Mouse (Mus musculus) hindbrain, postnatal 0 days (tissue): ENCODE measurements around the gene Pqlc2. TPM values are rescaled to one million over a fixed set of nuclear protein-coding genes. Genes with fewer than 3 reads are reported as not detected.

Experiments
- ATAC-seq: fragments of 200-750 bp; cut with Nextera tagmentation; 2 replicates; pipeline ENCODE4 v1.8.0; 2017; ENCODE audit warnings: mild to moderate bottlenecking, moderate TSS enrichment, moderate library complexity
- DNase-seq: peaks from one replicate; pipeline ENCODE4 v3.0.0-alpha.2; 2015; ENCODE audit warnings: low spot score
- H3K27ac ChIP-seq: fragments of 300-500 bp; sonication (generic); 2 replicates; pipeline ENCODE4 v1.5.1; 2014; ENCODE audit warnings: mild to moderate bottlenecking
- H3K27me3 ChIP-seq: fragments of 300-500 bp; sonication (generic); 2 replicates; pipeline ENCODE4 v1.6.1; 2014; ENCODE audit warnings: low read length, mixed read lengths; ENCODE audit not compliant: insufficient read depth
- H3K36me3 ChIP-seq: fragments of 300-500 bp; sonication (generic); 2 replicates; pipeline ENCODE4 v1.6.1; 2014; ENCODE audit warnings: low read length, mixed read lengths; ENCODE audit not compliant: insufficient read depth
- H3K4me1 ChIP-seq: fragments of 300-500 bp; sonication (generic); 2 replicates; pipeline ENCODE4 v1.6.1; 2014; ENCODE audit warnings: antibody characterized with exemption, low read length, mixed read lengths; ENCODE audit not compliant: insufficient read depth
- H3K4me2 ChIP-seq: fragments of 300-500 bp; sonication (generic); 2 replicates; pipeline ENCODE4 v1.6.1; 2014; ENCODE audit warnings: low read depth, mild to moderate bottlenecking, low read length, moderate library complexity, mixed read lengths
- H3K4me3 ChIP-seq: fragments of 300-500 bp; sonication (generic); 2 replicates; pipeline ENCODE4 v1.5.1; 2014; ENCODE audit warnings: low read length
- H3K9ac ChIP-seq: fragments of 300-500 bp; sonication (generic); replicated peaks from 2 replicates; pipeline ENCODE4 v1.6.1; 2014; ENCODE audit warnings: mild to moderate bottlenecking, low read length, moderate library complexity, mixed read lengths
- H3K9me3 ChIP-seq: fragments of 300-500 bp; sonication (generic); 2 replicates; pipeline ENCODE4 v1.6.1; 2016; ENCODE audit warnings: low read length, mixed read lengths
- CTCF ChIP-seq: IDR thresholded peaks from 2 replicates; pipeline ENCODE4 v1.5.1; 2016; ENCODE audit warnings: antibody characterized with exemption, control low read depth, low read depth
- WGBS: fragments of 180-500 bp; shearing (Covaris S2); extraction: QIAGEN DNeasy Blood & Tissue Kit; methylation state at CpG from one replicate; pipeline ENCODE4 v1.1.7; 2014; 5-methylcytosine and 5-hydroxymethylcytosine counted together
- polyA plus RNA-seq: library from polyadenylated mRNA; unstranded; fragments of >200 nt; fragmentation: Nextera tagmentation; extraction: Ambion mirVana; gene quantifications from 2 replicates; pipeline ENCODE4 v1.2.1, GENCODE M21; 2015
- total RNA-seq: library from RNA; depleted of rRNA; stranded (reverse); fragments of >200 nt; gene quantifications from 2 replicates; pipeline ENCODE4 v1.2.3, GENCODE M21; 2014; rRNA removed

Pqlc2 gene
- 23.1 and 23.5 TPM in 2 replicates for total RNA-seq
- polyA plus RNA-seq = 13.3 and 13.7 TPM in 2 replicates

DNA sequence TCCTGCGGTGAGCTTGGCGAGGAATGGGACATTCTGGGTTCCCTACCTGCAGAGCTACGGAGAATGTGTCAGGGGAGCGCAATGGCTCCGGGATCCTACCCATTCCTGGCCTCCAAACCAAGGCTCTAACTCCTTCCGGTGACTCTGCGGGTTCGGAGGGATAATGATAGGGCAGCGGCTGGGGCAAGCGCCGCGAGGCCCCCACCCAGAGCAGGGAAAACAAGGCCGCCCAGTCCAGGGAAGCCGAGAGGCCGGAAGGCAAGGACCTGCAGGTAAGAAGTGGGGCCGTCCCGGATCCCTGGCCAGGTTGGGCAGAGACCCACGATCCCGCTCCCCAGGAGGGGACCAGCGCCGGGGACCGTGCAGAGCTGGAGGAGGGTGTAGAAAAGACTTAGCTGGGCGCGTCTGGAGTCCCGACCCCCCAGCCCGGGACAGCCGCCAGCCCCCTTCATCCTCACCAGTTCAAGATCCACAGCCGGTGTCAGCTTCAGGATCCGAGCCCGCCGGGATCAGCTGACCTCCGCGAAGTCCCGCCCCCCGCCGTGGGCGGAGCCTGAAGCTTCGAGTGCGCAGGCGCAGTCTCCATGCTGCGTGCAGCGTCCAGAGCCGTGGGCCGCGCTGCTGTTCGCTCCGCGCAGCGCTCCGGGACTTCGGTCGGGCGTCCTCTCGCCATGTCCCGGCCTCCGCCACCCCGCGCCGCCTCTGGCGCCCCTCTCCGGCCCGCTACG lies at the start of gene Pqlc2, which contains the start of gene Akr7a5:
Gene Pqlc2, minus strand, starts transcription at position 538 of the 728 bp plus-strand sequence.
Gene Akr7a5, plus strand, starts transcription at position 574 of the 728 bp plus-strand sequence.
- H3K27me3 ChIP-seq = no peaks in the 10 kb centered on the region
- H3K36me3 ChIP-seq = peaks cover 12% of the 10 kb centered on the region
- H3K4me2 ChIP-seq = peak within 1 kb of the TSS; percentile 97
- peak within 1 kb of the TSS; percentile 88 for H3K4me3 ChIP-seq
- H3K9ac ChIP-seq = peak within 1 kb of the TSS; percentile 80
- peaks cover 15% of the 10 kb centered on the region for H3K4me1 ChIP-seq
- DNase-seq (peak; percentile 98), ATAC-seq (peak; percentile 91)
- WGBS = under 1% methylated on average over 63 of the region's 63 CpGs
- no peak for TF ChIP-seq CTCF
- H3K27ac ChIP-seq = peak within 1 kb of the TSS; percentile 80
- no peaks in the 10 kb centered on the region for H3K9me3 ChIP-seq

DNA sequence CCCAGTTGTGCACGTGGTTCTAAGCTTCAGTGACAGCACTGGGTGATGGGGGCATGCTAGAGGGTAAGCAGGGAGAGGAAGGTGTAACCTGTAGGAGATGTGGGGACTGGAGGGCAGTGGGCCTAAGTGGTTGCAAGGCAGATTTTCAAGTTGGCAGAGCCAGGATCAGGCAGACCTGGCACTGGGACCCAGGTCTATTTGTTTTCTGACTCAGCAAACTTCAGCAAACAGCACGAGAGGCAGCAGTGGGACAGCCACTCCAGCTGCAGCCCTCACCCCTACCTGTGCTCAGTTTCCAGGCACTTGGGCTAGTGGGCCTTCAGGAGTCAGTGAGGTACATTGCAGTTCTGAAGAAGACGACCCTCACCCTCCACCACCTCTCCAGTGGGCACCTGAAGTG lies 46.7 kb upstream of the Pqlc2 start:
- Histone ChIP-seq H3K36me3 (peaks cover 48% of the 10 kb centered on the region), H3K9ac (no peak overlapping the region), H3K4me3 (no peak overlapping the region), H3K27me3 (no peaks in the 10 kb centered on the region), H3K4me2 (no peak overlapping the region), H3K27ac (no peak overlapping the region), H3K4me1 (0 out of 2 replicates have a peak, but pooled peaks cover 3% of the 10 kb centered on the region), H3K9me3 (no peaks in the 10 kb centered on the region)
- WGBS = 92% methylated on average over 3 of the region's 3 CpGs
- no peak for ATAC-seq
- DNase-seq = no peak
- TF ChIP-seq CTCF = 0 out of 2 replicates have a peak, but pooled peaks have one; percentile 0

DNA sequence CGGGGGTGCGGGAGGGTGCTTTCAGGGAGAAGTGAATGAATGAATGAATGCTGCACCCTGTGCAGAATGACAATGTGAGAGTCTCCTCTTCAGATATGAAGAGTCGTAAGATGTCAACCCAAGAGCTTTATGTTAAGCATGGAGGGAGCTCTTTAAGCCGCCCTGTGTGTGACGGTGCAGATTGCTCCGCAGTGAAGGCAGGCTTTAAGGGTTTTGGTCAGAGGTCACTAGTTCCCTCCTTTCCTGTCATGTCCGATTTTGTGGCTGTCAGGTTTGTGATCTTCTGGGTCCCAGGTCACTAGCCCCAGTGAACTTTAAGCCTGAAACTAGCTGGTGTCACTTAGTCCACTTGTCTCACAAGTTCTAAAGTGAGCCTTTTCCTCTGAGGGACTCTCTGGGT lies 42.3 kb upstream of the Pqlc2 start:
- peak overlapping the region; percentile 78 for H3K4me3 ChIP-seq
- 0 out of 2 replicates have a peak, but pooled peaks have one; percentile 8 for ATAC-seq
- WGBS = 0% methylated on average over 7 of the region's 7 CpGs
- no peaks in the 10 kb centered on the region for H3K9me3 ChIP-seq
- peaks cover 15% of the 10 kb centered on the region for H3K4me1 ChIP-seq
- TF ChIP-seq CTCF = no peak
- DNase-seq = peak; percentile 4
- peak overlapping the region; percentile 74 for H3K4me2 ChIP-seq
- peaks cover 30% of the 10 kb centered on the region for H3K36me3 ChIP-seq
- H3K9ac ChIP-seq = peak overlapping the region; percentile 92
- peak overlapping the region; percentile 97 for H3K27ac ChIP-seq
- H3K27me3 ChIP-seq = no peaks in the 10 kb centered on the region

DNA sequence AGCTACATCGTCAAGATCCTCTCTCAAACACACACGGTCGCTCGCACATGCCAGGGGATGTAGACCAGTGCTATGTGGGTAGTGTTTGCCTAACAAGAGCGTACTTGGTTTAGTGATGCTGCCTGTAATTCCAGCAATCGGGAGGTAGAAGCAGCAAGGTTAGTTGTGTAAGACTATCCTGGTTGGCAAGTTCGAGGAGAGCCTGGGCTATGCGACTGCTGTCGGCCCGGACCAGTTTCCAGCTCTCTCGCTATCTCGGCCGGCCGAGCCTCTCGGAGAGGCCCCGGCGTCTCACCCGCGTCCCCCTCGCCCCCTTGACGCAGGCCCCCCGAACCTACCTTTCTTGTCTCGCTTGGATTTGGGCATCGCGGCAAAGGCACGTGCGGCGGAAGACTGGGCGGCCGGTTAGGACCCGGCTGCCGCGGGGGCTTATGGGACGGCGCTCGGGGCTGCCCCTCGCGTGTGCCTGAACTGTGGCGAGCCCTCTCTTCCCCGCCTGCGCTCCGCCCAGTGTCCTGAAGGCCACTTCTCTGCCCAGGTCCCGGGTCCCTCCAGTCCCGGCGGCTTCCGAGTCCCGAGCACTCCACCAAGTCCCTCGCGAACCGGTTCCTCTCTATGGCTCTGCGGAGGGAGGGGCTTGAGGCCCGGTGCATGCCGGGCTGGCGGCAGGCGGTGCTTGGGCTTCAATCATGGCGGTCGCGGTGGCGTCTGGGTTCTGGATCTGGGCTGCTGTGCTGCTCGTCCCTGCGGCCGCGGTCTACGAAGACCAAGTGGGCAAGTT lies 41.6 kb upstream of the Pqlc2 start, which contains the start of the genes Mrto4, Emc1 and Ubr4:
Gene Mrto4, minus strand, starts transcription at position 646 of the 781 bp plus-strand sequence.
Gene Emc1, plus strand, starts transcription at position 657 of the 781 bp plus-strand sequence.
Gene Ubr4, plus strand, starts transcription at position 679 of the 781 bp plus-strand sequence.
- Histone ChIP-seq H3K4me1 (peaks cover 15% of the 10 kb centered on the region), H3K9me3 (no peaks in the 10 kb centered on the region), H3K4me3 (peak within 1 kb of the TSS; percentile 78), H3K9ac (peak within 1 kb of the TSS; percentile 92), H3K27me3 (no peaks in the 10 kb centered on the region), H3K27ac (peak within 1 kb of the TSS; percentile 97), H3K36me3 (peaks cover 26% of the 10 kb centered on the region), H3K4me2 (peak within 1 kb of the TSS; percentile 74)
- TF ChIP-seq CTCF = no peak
- under 1% methylated on average over 63 of the region's 64 CpGs for WGBS
- ATAC-seq (peak; percentile 96), DNase-seq (peak; percentile 89)

DNA sequence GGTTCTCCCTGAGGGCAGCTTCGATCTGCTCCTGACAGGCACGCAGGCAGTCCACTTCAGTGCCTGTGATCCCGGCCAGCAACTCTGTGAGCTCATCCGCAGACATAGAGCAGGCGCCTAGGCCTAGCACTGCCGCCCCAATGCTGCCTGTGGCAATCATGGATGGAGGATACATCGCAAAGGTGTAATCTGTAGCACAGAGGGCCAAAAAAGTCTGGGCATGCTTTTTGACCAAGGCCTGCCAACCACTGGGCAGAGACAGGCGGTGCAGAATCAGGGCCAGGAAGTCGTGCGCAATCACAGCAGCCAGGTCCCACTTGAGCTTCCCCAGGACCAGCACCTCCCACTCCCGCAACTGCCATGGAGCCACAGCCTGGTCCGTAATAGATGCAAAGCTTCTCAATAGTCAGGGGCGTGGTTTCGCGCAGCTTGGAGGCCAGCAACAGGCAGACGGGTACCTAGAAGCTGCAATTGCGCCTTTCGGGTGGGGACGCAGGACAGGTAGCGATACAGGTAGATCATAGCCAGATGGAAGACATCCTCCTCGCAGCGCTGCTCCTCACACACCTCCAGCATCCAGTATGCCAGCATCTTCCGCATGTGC lies 35.0 kb upstream of the Pqlc2 start:
- Histone ChIP-seq H3K9ac (no peak overlapping the region), H3K36me3 (peaks cover 26% of the 10 kb centered on the region), H3K27ac (no peak overlapping the region), H3K4me1 (no peaks in the 10 kb centered on the region), H3K9me3 (no peaks in the 10 kb centered on the region), H3K27me3 (no peaks in the 10 kb centered on the region), H3K4me2 (no peak overlapping the region), H3K4me3 (no peak overlapping the region)
- ATAC-seq = no peak
- WGBS = 78% methylated on average over 23 of the region's 23 CpGs
- no peak for TF ChIP-seq CTCF
- no peak for DNase-seq

DNA sequence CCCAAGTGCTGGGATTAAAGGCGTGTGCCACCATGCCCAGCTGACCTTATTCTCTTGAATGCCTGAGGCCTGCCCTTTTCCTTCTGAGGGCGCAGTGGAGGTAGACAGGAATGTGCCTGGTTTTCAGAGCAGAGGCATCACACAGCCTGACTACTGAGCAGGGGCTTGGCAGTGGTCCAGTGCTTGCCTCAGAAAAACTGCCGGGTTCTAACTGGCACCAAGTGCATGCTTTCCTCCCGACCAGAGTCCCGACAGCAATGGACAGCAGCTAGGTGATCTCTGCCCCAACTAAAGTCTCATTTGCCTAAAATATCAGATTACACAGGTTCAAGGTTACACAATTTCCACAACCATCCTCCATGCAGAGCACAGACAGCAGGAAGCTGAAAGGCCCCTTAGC lies 33.2 kb upstream of the Pqlc2 start:
- Histone ChIP-seq H3K9me3 (no peaks in the 10 kb centered on the region), H3K4me2 (no peak overlapping the region), H3K9ac (no peak overlapping the region), H3K27ac (no peak overlapping the region), H3K27me3 (no peaks in the 10 kb centered on the region), H3K36me3 (peaks cover 16% of the 10 kb centered on the region), H3K4me1 (no peaks in the 10 kb centered on the region), H3K4me3 (no peak overlapping the region)
- ATAC-seq (peak; percentile 28; the same call in 1 of the 2 replicates), DNase-seq (peak; percentile 62)
- WGBS = 48% methylated on average over 5 of the region's 5 CpGs
- TF ChIP-seq CTCF = no peak
